Mouse (Mus musculus) embryonic fibroblast, embryonic 13.5 days (primary cell): ENCODE data around the gene Ppt2.

Source experiments
- CTCF ChIP-seq: IDR thresholded peaks from 2 replicates; pipeline ENCODE4 v1.5.1; 2011; ENCODE audit warnings: mild to moderate bottlenecking, control low read depth, low read length, moderate library complexity, borderline replicate concordance; ENCODE audit not compliant: insufficient read depth
- POLR2A ChIP-seq: IDR thresholded peaks from 2 replicates; pipeline ENCODE4 v1.6.1; 2011; ENCODE audit warnings: low read depth, mild to moderate bottlenecking, control low read depth, low read length, moderate library complexity

- TF ChIP-seq POLR2A, result no peak
- TF ChIP-seq CTCF, result no peak
These were observed 61.0 kb downstream of the Ppt2 start for GRCm38 (mm10) chr17:34567311-34567710.
